Comparison of ENCODE assay signal across 15 mouse cellular contexts in the genomic region with DNA sequence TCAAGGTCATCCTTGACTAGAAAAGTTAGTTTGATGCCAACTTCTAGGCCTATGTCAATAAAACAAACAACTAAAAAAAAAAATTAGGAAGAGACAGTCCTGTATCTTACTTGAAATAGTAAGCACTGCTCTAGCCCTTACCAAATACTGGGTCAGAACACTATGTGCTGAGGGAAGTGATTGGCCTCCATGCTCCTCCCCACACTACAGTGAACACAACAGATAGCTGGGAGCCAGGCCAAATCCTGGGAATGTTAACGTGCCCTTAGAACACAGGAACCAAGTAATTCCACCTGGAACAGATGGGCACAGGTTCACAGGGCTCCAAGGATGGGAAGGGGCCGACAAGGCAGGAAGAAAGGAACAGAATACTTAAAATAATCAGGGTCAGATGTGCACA.
A peak's percentile ranks its signal among the peaks of the same experiment; 100 is the strongest.
DNase-seq lines count a peak whose midpoint lies in the region; ATAC-seq lines count a peak whose summit lies in the region.
"Had no signal": no experiment of that assay in that cellular context is flagged by ENCODE, and none has a peak within 500 bp of the region (broad histone marks: within the 10 kb centered on the region; RNA-seq: fewer than 3 reads in every experiment).

No protein-coding gene starts in this region.

- DNase-seq in kidney, adult 9 months: peak; percentile 24
- peak; percentile 46 for DNase-seq in adrenal gland, postnatal 14 days
- peak; percentile 51 to 68 for DNase-seq in adrenal gland, postnatal 36 days
- peak; percentile 8 for DNase-seq in heart, postnatal 4 days
- DNase-seq in spleen, postnatal 4 days (ENCODE audit: low spot score in 2 of 2): no peak
- DNase-seq: gastrocnemius, postnatal 14 days; layer of hippocampus, adult 9-11 months; thymus, adult 2 months had no signal

- no peaks in the 10 kb centered on the region for H3K27me3 ChIP-seq in kidney, embryonic 14.5 days (ENCODE audit: control insufficient read depth, insufficient read depth, low read length)
- H3K27me3 ChIP-seq: hindbrain, embryonic 15.5 days; limb, embryonic 15.5 days; midbrain, embryonic 13.5 days; neural tube, embryonic 15.5 days had no signal

- H3K4me2 ChIP-seq in kidney, embryonic 14.5 days (replicated peaks; ENCODE audit: low read depth, low read length): no peak overlapping the region
- H3K4me2 ChIP-seq: hindbrain, embryonic 15.5 days; limb, embryonic 15.5 days; midbrain, embryonic 13.5 days; neural tube, embryonic 15.5 days had no signal

- H3K9me3 ChIP-seq in kidney, embryonic 14.5 days (ENCODE audit: control insufficient read depth, low read length): no peaks in the 10 kb centered on the region
- H3K9me3 ChIP-seq: forebrain, embryonic 10.5 days; hindbrain, embryonic 15.5 days; limb, embryonic 15.5 days; midbrain, embryonic 13.5 days; neural tube, embryonic 15.5 days had no signal

- H3K36me3 ChIP-seq in kidney, embryonic 14.5 days (ENCODE audit: control insufficient read depth, insufficient read depth, low read length): no peaks in the 10 kb centered on the region
- H3K36me3 ChIP-seq: forebrain, embryonic 10.5 days; midbrain, embryonic 13.5 days had no signal

- H3K4me3 ChIP-seq in kidney, embryonic 14.5 days (ENCODE audit: low read length): no peak overlapping the region
- H3K4me3 ChIP-seq: forebrain, embryonic 10.5 days; hindbrain, embryonic 15.5 days; limb, embryonic 15.5 days; midbrain, embryonic 13.5 days; neural tube, embryonic 15.5 days had no signal

- no peaks in the 10 kb centered on the region for H3K4me1 ChIP-seq in kidney, embryonic 14.5 days (ENCODE audit: control insufficient read depth, insufficient read depth, low read length)
- H3K4me1 ChIP-seq: forebrain, embryonic 10.5 days; hindbrain, embryonic 15.5 days; limb, embryonic 15.5 days; midbrain, embryonic 13.5 days; neural tube, embryonic 15.5 days had no signal

- WGBS in kidney, embryonic 14.5 days: 70% methylated on average over 2 of the region's 2 CpGs

- ATAC-seq in kidney, embryonic 14.5 days (ENCODE audit: low FRiP score, low TSS enrichment): no peak
- no peak for ATAC-seq in monocyte, adult 5-6 weeks (replicated peaks; ENCODE audit: insufficient number of reproducible peaks, low FRiP score, low TSS enrichment, poor library complexity, severe bottlenecking)
- ATAC-seq: midbrain, embryonic 13.5 days had no signal

- no peak overlapping the region for H3K27ac ChIP-seq in kidney, embryonic 14.5 days (ENCODE audit: low read depth, low read length)
- H3K27ac ChIP-seq: forebrain, embryonic 10.5 days; hindbrain, embryonic 15.5 days; limb, embryonic 15.5 days; midbrain, embryonic 13.5 days; neural tube, embryonic 15.5 days had no signal

- no peak overlapping the region for H3K9ac ChIP-seq in kidney, embryonic 14.5 days (ENCODE audit: low read depth, low read length)
- H3K9ac ChIP-seq: hindbrain, embryonic 15.5 days; limb, embryonic 15.5 days; midbrain, embryonic 13.5 days; neural tube, embryonic 15.5 days had no signal

Comparison
In these comparisons a context has a peak if more than half of its experiments do, and no peak if none do; other contexts are left out.
1. DNase-seq: peak in kidney, adult 9 months (single experiment), adrenal gland, postnatal 14 days (single experiment), adrenal gland, postnatal 36 days (2 of 2) and heart, postnatal 4 days (single experiment); none in spleen, postnatal 4 days (0 of 2).